8 mouse cellular contexts compared by ENCODE assay signal in the genomic region with DNA sequence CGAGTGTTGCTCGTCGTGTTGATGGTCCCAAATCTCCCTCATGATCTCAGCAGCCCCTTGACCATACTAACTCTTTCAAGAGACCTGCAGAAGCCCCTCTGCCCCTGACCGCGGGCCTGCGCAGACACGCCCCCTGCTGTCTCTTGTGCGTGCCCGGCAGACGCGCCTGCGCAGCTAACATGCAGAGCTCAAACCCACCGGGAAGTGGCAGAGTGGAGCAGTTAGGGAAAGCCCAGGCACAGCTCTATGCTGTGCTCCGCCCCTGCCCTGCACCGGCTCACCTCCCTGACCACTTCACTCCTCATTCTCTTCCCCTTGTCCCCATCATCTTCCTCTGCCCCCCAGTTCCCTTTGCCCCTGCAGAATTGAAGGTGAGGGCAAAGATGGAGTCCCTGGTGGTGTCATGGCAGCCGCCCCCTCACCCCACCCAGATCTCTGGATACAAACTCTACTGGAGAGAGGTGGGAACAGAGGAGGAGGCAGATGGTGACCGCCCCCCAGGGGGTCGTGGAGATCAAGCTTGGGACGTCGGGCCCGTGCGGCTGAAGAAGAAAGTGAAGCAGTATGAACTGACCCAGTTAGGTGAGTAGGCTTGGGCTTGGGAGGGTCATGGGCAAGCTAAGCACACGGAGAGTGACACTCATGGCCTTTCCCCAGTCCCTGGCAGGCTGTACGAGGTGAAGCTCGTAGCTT. TPM values are rescaled to one million over a fixed set of nuclear protein-coding genes. Genes with fewer than 3 reads are reported as not detected.
DNase-seq lines count a peak whose midpoint lies in the region; ATAC-seq and TF ChIP-seq lines count a peak whose summit lies in the region.

No protein-coding gene starts in this region.

- peaks cover 11% of the 10 kb centered on the region; the same call in 1 of the 2 replicates for H3K4me1 ChIP-seq in embryonic facial prominence, embryonic 12.5 days
- no peaks in the 10 kb centered on the region for H3K4me1 ChIP-seq in kidney, adult 2 months (ENCODE audit: control insufficient read depth, insufficient read depth, low read length)
- H3K4me1 ChIP-seq in lung, embryonic 16.5 days (replicated peaks; ENCODE audit: control insufficient read depth, insufficient read depth, low read length) = peaks cover 5% of the 10 kb centered on the region; the same call in 1 of the 2 replicates
- H3K4me1 ChIP-seq in stomach, embryonic 14.5 days (ENCODE audit: control insufficient read depth, insufficient read depth, low read length) = 0 out of 2 replicates have a peak, but pooled peaks cover 6% of the 10 kb centered on the region

- ATAC-seq in embryonic facial prominence, embryonic 12.5 days (ENCODE audit: insufficient number of reproducible peaks, insufficient read depth, low FRiP score, low TSS enrichment) = no peak
- 0 out of 2 replicates have a peak, but pooled peaks have one; percentile 34 for ATAC-seq in lung, embryonic 16.5 days (ENCODE audit: low read depth)
- no peak for ATAC-seq in stomach, embryonic 14.5 days (ENCODE audit: insufficient number of reproducible peaks, insufficient read depth, low FRiP score, low read depth)

- peak; percentile 49 to 54 for DNase-seq in B cell, adult 2 months
- DNase-seq in ES-CJ7 (ENCODE audit: low read depth, low spot score) = peak; percentile 92
- DNase-seq in kidney, adult 2 months = peak; percentile 30
- no peak for DNase-seq in cerebellum, adult 9-10 months
- DNase-seq in gastrocnemius, adult 18-20 months (ENCODE audit: low spot score) = no peak

- H3K4me3 ChIP-seq in embryonic facial prominence, embryonic 12.5 days = no peak overlapping the region
- no peak overlapping the region for H3K4me3 ChIP-seq in kidney, adult 2 months (ENCODE audit: insufficient read depth, low read depth, low read length)
- no peak overlapping the region; the same call in 1 of the 2 replicates for H3K4me3 ChIP-seq in lung, embryonic 16.5 days (ENCODE audit: low read length)
- no peak overlapping the region for H3K4me3 ChIP-seq in stomach, embryonic 14.5 days (ENCODE audit: low read depth, low read length)

- peaks cover 34% of the 10 kb centered on the region for H3K36me3 ChIP-seq in embryonic facial prominence, embryonic 12.5 days
- no peaks in the 10 kb centered on the region for H3K36me3 ChIP-seq in kidney, adult 2 months (ENCODE audit: control insufficient read depth, insufficient read depth, low read length)
- H3K36me3 ChIP-seq in lung, embryonic 16.5 days (ENCODE audit: control insufficient read depth, insufficient read depth, low read length) = no peaks in the 10 kb centered on the region
- peaks cover 16% of the 10 kb centered on the region; the same call in 1 of the 2 replicates for H3K36me3 ChIP-seq in stomach, embryonic 14.5 days (ENCODE audit: control insufficient read depth, insufficient read depth, low read length)

- no peaks in the 10 kb centered on the region for H3K9me3 ChIP-seq in embryonic facial prominence, embryonic 12.5 days
- H3K9me3 ChIP-seq in lung, embryonic 16.5 days (ENCODE audit: control insufficient read depth, low read length) = no peaks in the 10 kb centered on the region
- H3K9me3 ChIP-seq in stomach, embryonic 14.5 days (ENCODE audit: control insufficient read depth, low read depth, low read length) = no peaks in the 10 kb centered on the region

- H3K27me3 ChIP-seq in embryonic facial prominence, embryonic 12.5 days = peaks cover 9% of the 10 kb centered on the region
- H3K27me3 ChIP-seq in kidney, adult 2 months (replicated peaks; ENCODE audit: control insufficient read depth, insufficient read depth, low read length) = no peaks in the 10 kb centered on the region; the same call in 1 of the 2 replicates
- peaks cover under 1% of the 10 kb centered on the region for H3K27me3 ChIP-seq in lung, embryonic 16.5 days (ENCODE audit: control insufficient read depth, insufficient read depth, low read depth, low read length)
- H3K27me3 ChIP-seq in stomach, embryonic 14.5 days (ENCODE audit: control insufficient read depth, insufficient read depth, low read length) = no peaks in the 10 kb centered on the region

- WGBS in embryonic facial prominence, embryonic 12.5 days = 12% methylated on average over 25 of the region's 25 CpGs
- WGBS in kidney, adult 2 months = 21% methylated on average over 25 of the region's 25 CpGs
- 18% methylated on average over 25 of the region's 25 CpGs for WGBS in lung, embryonic 16.5 days
- WGBS in stomach, embryonic 14.5 days = 24% methylated on average over 25 of the region's 25 CpGs

- peak overlapping the region; percentile 38 for H3K4me2 ChIP-seq in embryonic facial prominence, embryonic 12.5 days (replicated peaks)
- H3K4me2 ChIP-seq in lung, embryonic 16.5 days (ENCODE audit: low read depth, low read length) = peak overlapping the region; percentile 36
- 0 out of 2 replicates have a peak overlapping the region, but pooled peaks have one; percentile 12 for H3K4me2 ChIP-seq in stomach, embryonic 14.5 days (replicated peaks; ENCODE audit: low read depth, low read length)

- TF ChIP-seq POLR2A in kidney, adult 2 months (IDR thresholded peaks at IDR 0.05; ENCODE audit: low read depth, low read length) = no peak

- TF ChIP-seq CTCF in kidney, adult 2 months (conservative IDR thresholded peaks at IDR 0.05; ENCODE audit: insufficient read depth, insufficient read length, low read depth, low read length) = no peak; the same call in 1 of the 2 replicates

- H3K9ac ChIP-seq in embryonic facial prominence, embryonic 12.5 days = no peak overlapping the region
- H3K9ac ChIP-seq in lung, embryonic 16.5 days (ENCODE audit: low read length) = no peak overlapping the region
- H3K9ac ChIP-seq in stomach, embryonic 14.5 days (replicated peaks; ENCODE audit: low read depth, low read length) = no peak overlapping the region

- no peak overlapping the region for H3K27ac ChIP-seq in embryonic facial prominence, embryonic 12.5 days
- H3K27ac ChIP-seq in kidney, adult 2 months (ENCODE audit: insufficient read depth, low read depth, low read length) = no peak overlapping the region
- no peak overlapping the region for H3K27ac ChIP-seq in lung, embryonic 16.5 days (ENCODE audit: low read length)
- H3K27ac ChIP-seq in stomach, embryonic 14.5 days (ENCODE audit: low read length) = no peak overlapping the region

RNA-seq across cellular contexts. Expression of a gene that starts 12.7 kb away (rescaled TPM):
- 7.5 and 9.3 TPM in 2 replicates for polyA plus RNA-seq in embryonic facial prominence, embryonic 12.5 days (2016; fragmentation: Nextera tagmentation; extraction: Ambion mirVana)
- 0.72 and 0.94 TPM in 2 replicates for polyA plus RNA-seq in kidney, adult 2 months (2012; rRNA removed)
- 0.85 and 1.3 TPM in 2 replicates for polyA plus RNA-seq in lung, embryonic 16.5 days (2015; fragmentation: Nextera tagmentation; extraction: Ambion mirVana)
- polyA plus RNA-seq in stomach, embryonic 14.5 days (2014; fragmentation: Nextera tagmentation; extraction: Ambion mirVana) = 2.0 and 2.7 TPM in 2 replicates
- under 1 TPM; 0.21 to 0.32 TPM for total RNA-seq in gastrocnemius, adult 18-20 months (2021)

RNA-seq across cellular contexts. Expression of a gene that starts 27.0 kb away (rescaled TPM):
- 25.0 and 25.4 TPM in 2 replicates for polyA plus RNA-seq in embryonic facial prominence, embryonic 12.5 days (2016; fragmentation: Nextera tagmentation; extraction: Ambion mirVana)
- 0.57 and 0.83 TPM in 2 replicates for polyA plus RNA-seq in kidney, adult 2 months (2012; rRNA removed)
- 11.0 and 11.3 TPM in 2 replicates for polyA plus RNA-seq in lung, embryonic 16.5 days (2015; fragmentation: Nextera tagmentation; extraction: Ambion mirVana)
- polyA plus RNA-seq in stomach, embryonic 14.5 days (2014; fragmentation: Nextera tagmentation; extraction: Ambion mirVana) = 42.4 and 43.3 TPM in 2 replicates
- 10 to 100 TPM; 28.7 to 29.4 TPM for total RNA-seq in gastrocnemius, adult 18-20 months (2021)

Comparison
In these comparisons a context has a peak if more than half of its experiments do, and no peak if none do; other contexts are left out.
1. DNase-seq: peak in B cell, adult 2 months (2 of 2), ES-CJ7 (single experiment) and kidney, adult 2 months (single experiment); none in cerebellum, adult 9-10 months (single experiment) and gastrocnemius, adult 18-20 months (single experiment).
2. Peak in every context shown above with its lines, with median percentiles within 50 percentile points of each other: H3K4me2 ChIP-seq.